Mouse (Mus musculus): ENCODE measurements around the gene Slc18a3. TPM values are rescaled to one million over a fixed set of nuclear protein-coding genes. Genes with fewer than 3 reads are reported as not detected.

Slc18a3 gene
- polyA plus RNA-seq, 1 experiment = not detected

DNA sequence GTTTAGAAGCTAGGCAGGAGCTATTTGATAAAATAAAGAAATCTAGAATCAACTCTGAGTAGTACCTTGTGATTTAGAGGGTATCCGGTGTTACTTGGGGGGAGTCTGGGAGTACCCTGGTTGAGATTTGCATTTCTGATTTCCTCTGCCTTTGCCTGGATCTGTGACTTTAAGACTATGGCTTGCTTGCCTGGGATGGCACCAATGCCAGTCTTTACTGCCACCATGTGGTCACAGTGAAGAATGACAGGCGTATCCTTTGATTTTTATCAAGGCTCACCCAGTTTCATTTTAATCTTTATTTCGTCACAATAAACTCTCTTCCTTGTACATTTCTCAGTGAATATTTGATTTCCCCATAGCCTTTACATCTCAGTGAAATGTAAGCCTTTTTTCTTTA, 17.4 kb upstream of the Slc18a3 start:
- H3K4me2 ChIP-seq (ENCODE audit: low read depth) = peak overlapping the region; percentile 16

GRCm38 (mm10) chr14:32477581-32477980, 12.9 kb upstream of the Slc18a3 start:
- Histone ChIP-seq H3K79me2 (ENCODE audit: control insufficient read depth, insufficient read depth) (no peaks in the 10 kb centered on the region), H3K27me3 (ENCODE audit: control insufficient read depth, insufficient read depth, insufficient read length) (peaks cover 36% of the 10 kb centered on the region), H3K36me3 (ENCODE audit: control insufficient read depth, insufficient read depth) (no peaks in the 10 kb centered on the region), H3ac (ENCODE audit: control insufficient read depth, insufficient read length) (no peak overlapping the region), H3K4me3 (no peak overlapping the region), H3K4me2 (ENCODE audit: low read depth) (no peak overlapping the region)
- TF ChIP-seq MYOD1 (IDR thresholded peaks at IDR 0.05; ENCODE audit: control insufficient read depth in 1 of 3, insufficient read length in 2 of 3, low read depth in 2 of 3) (no peak), POLR2A (IDR thresholded peaks at IDR 0.05; ENCODE audit: insufficient read length, low read depth) (no peak), TCF12 (IDR thresholded peaks at IDR 0.05; ENCODE audit: insufficient read depth, poor library complexity, severe bottlenecking) (no peak), SRF (IDR thresholded peaks at IDR 0.05; ENCODE audit: control insufficient read depth, insufficient read length, low read depth) (no peak), MAX (IDR thresholded peaks at IDR 0.05; ENCODE audit: low read depth) (no peak)

More for the DNA sequence above, 17.4 kb upstream of the Slc18a3 start:
- no peaks in the 10 kb centered on the region for H3K36me3 ChIP-seq (ENCODE audit: control insufficient read depth, insufficient read depth)
- no peak overlapping the region for H3ac ChIP-seq (ENCODE audit: control insufficient read depth, insufficient read length)
- no peak for TF ChIP-seq CEBPB (IDR thresholded peaks at IDR 0.05; ENCODE audit: insufficient read depth, poor library complexity, severe bottlenecking)
- no peak for TF ChIP-seq POLR2A (IDR thresholded peaks at IDR 0.05; ENCODE audit: insufficient read length, low read depth)
- no peak for TF ChIP-seq E2F4 (IDR thresholded peaks at IDR 0.05; ENCODE audit: insufficient read depth)
- no peak for TF ChIP-seq REST (IDR thresholded peaks at IDR 0.05; ENCODE audit: insufficient read depth, insufficient read length)
- no peak for TF ChIP-seq TCF3 (IDR thresholded peaks at IDR 0.05; ENCODE audit: insufficient read length, low read depth)
- no peak for TF ChIP-seq POLR2AphosphoS2 (IDR thresholded peaks at IDR 0.05; ENCODE audit: insufficient read length, low read depth)
- no peak for TF ChIP-seq TCF12 (IDR thresholded peaks at IDR 0.05; ENCODE audit: insufficient read depth, poor library complexity, severe bottlenecking)
- no peak for TF ChIP-seq MAX (IDR thresholded peaks at IDR 0.05; ENCODE audit: low read depth)
- TF ChIP-seq USF1 (IDR thresholded peaks at IDR 0.05; ENCODE audit: low read depth) = no peak
- no peak for TF ChIP-seq SRF (IDR thresholded peaks at IDR 0.05; ENCODE audit: control insufficient read depth, insufficient read length, low read depth)
- no peak for TF ChIP-seq MYOG (IDR thresholded peaks at IDR 0.05; ENCODE audit: control insufficient read depth in 1 of 3, insufficient read depth in 1 of 3, insufficient read length in 2 of 3, low read depth in 2 of 3)
- no peak for TF ChIP-seq MYOD1 (IDR thresholded peaks at IDR 0.05; ENCODE audit: control insufficient read depth in 1 of 3, insufficient read length in 2 of 3, low read depth in 2 of 3)
- H3K79me2 ChIP-seq (ENCODE audit: control insufficient read depth, insufficient read depth) = no peaks in the 10 kb centered on the region
- H3K27me3 ChIP-seq (ENCODE audit: control insufficient read depth, insufficient read depth, insufficient read length) = peaks cover 28% of the 10 kb centered on the region
- no peak overlapping the region for H3K4me3 ChIP-seq

GRCm38 (mm10) chr14:32476559-32476958, 11.9 kb upstream of the Slc18a3 start:
- TF ChIP-seq TCF12 (IDR thresholded peaks at IDR 0.05; ENCODE audit: insufficient read depth, poor library complexity, severe bottlenecking) (no peak), MYOD1 (IDR thresholded peaks at IDR 0.05; ENCODE audit: control insufficient read depth in 1 of 3, insufficient read length in 2 of 3, low read depth in 2 of 3) (no peak), TCF3 (IDR thresholded peaks at IDR 0.05; ENCODE audit: insufficient read length, low read depth) (no peak), USF1 (IDR thresholded peaks at IDR 0.05; ENCODE audit: low read depth) (no peak), POLR2A (IDR thresholded peaks at IDR 0.05; ENCODE audit: insufficient read length, low read depth) (no peak), E2F4 (IDR thresholded peaks at IDR 0.05; ENCODE audit: insufficient read depth) (no peak), MYOG (IDR thresholded peaks at IDR 0.05; ENCODE audit: control insufficient read depth in 1 of 3, insufficient read depth in 1 of 3, insufficient read length in 2 of 3, low read depth in 2 of 3) (no peak), MAX (IDR thresholded peaks at IDR 0.05; ENCODE audit: low read depth) (no peak), POLR2AphosphoS2 (IDR thresholded peaks at IDR 0.05; ENCODE audit: insufficient read length, low read depth) (no peak), SRF (IDR thresholded peaks at IDR 0.05; ENCODE audit: control insufficient read depth, insufficient read length, low read depth) (no peak), REST (IDR thresholded peaks at IDR 0.05; ENCODE audit: insufficient read depth, insufficient read length) (no peak), CEBPB (IDR thresholded peaks at IDR 0.05; ENCODE audit: insufficient read depth, poor library complexity, severe bottlenecking) (no peak)
- Histone ChIP-seq H3K4me2 (ENCODE audit: low read depth) (no peak overlapping the region), H3ac (ENCODE audit: control insufficient read depth, insufficient read length) (no peak overlapping the region), H3K79me2 (ENCODE audit: control insufficient read depth, insufficient read depth) (no peaks in the 10 kb centered on the region), H3K36me3 (ENCODE audit: control insufficient read depth, insufficient read depth) (no peaks in the 10 kb centered on the region), H3K4me3 (no peak overlapping the region), H3K27me3 (ENCODE audit: control insufficient read depth, insufficient read depth, insufficient read length) (peaks cover 40% of the 10 kb centered on the region)

DNA sequence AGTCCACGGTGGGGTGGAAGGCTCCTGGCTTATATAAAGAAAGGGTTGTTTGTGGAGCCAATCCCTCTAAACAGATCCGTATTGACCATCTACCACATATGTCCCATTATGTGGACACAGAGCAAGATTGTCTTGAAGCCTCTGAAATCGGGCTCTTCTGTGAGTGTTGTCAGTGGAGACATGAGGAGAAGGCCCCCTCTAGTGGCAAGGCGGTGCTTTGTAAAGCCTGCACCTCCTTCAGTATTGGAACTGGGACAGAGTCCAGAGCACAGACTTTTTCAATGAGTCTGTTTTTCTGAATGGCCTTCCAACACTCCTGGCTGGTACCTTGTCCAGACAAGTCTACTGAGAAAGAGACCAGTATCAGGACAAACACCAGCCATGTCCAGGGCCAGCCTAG, 8.3 kb upstream of the Slc18a3 start:
- Histone ChIP-seq H3K4me3 (no peak overlapping the region), H3K79me2 (ENCODE audit: control insufficient read depth, insufficient read depth) (no peaks in the 10 kb centered on the region), H3K27me3 (ENCODE audit: control insufficient read depth, insufficient read depth, insufficient read length) (peaks cover 22% of the 10 kb centered on the region), H3ac (ENCODE audit: control insufficient read depth, insufficient read length) (no peak overlapping the region), H3K36me3 (ENCODE audit: control insufficient read depth, insufficient read depth) (no peaks in the 10 kb centered on the region), H3K4me2 (ENCODE audit: low read depth) (no peak overlapping the region)
- TF ChIP-seq POLR2AphosphoS2 (IDR thresholded peaks at IDR 0.05; ENCODE audit: insufficient read length, low read depth) (no peak), MAX (IDR thresholded peaks at IDR 0.05; ENCODE audit: low read depth) (no peak), MYOD1 (IDR thresholded peaks at IDR 0.05; ENCODE audit: control insufficient read depth in 1 of 3, insufficient read length in 2 of 3, low read depth in 2 of 3) (no peak), CEBPB (IDR thresholded peaks at IDR 0.05; ENCODE audit: insufficient read depth, poor library complexity, severe bottlenecking) (no peak)

DNA sequence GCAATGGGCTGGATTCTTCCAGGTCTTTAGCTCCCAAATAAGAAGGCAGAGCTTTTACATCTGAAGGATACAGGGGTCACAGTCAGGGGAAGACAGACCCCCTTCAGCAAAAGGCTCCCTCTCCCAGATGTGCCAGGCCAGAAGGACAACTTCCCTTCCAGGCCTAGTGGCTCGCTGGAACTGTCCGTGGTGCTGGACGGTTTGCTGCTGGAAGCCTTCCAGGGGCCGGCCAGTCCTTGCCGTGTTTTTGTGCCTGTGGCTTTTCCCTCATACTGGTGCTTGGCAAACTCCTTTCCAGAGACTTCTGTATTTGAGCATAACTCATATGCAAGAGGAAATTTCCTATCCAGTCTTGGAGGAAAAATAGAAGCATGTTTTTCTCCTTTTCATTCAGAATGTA, 3.0 kb upstream of the Slc18a3 start:
- Histone ChIP-seq H3K79me2 (ENCODE audit: control insufficient read depth, insufficient read depth) (no peaks in the 10 kb centered on the region), H3ac (ENCODE audit: control insufficient read depth, insufficient read length) (no peak overlapping the region), H3K36me3 (ENCODE audit: control insufficient read depth, insufficient read depth) (no peaks in the 10 kb centered on the region), H3K4me3 (no peak overlapping the region), H3K27me3 (ENCODE audit: control insufficient read depth, insufficient read depth, insufficient read length) (peaks cover 44% of the 10 kb centered on the region), H3K4me2 (ENCODE audit: low read depth) (no peak overlapping the region)
- TF ChIP-seq TCF3 (IDR thresholded peaks at IDR 0.05; ENCODE audit: insufficient read length, low read depth) (no peak), REST (IDR thresholded peaks at IDR 0.05; ENCODE audit: insufficient read depth, insufficient read length) (peak; percentile 98)

All from myocyte (in vitro differentiated cells).